Mouse (Mus musculus): Measurements from ENCODE around the gene Osgin1.

- TF ChIP-seq FLI1 (IDR thresholded peaks at IDR 0.05; ENCODE audit: low read length) (no peak), GATA1 (IDR thresholded peaks at IDR 0.05; ENCODE audit: borderline replicate concordance, low read length) (no peak)
Measured at GRCm38 (mm10) chr8:119456045-119456444, 22.1 kb downstream of the Osgin1 start.

Measured in megakaryocyte, embryonic 14.5 days (primary cell).